Mouse (Mus musculus) adrenal gland, postnatal 36 days (tissue): ENCODE results near the gene Efcab6. TPM values are rescaled to one million over a fixed set of nuclear protein-coding genes. Genes with fewer than 3 reads are reported as not detected.
A peak's percentile ranks its signal among the peaks of the same experiment; 100 is the strongest.

Source experiments
- DNase-seq, 2 experiments: peaks; one replicate each; pipeline ENCODE4 v3.0.0; 2021; ENCODE audit warnings: mixed read lengths in 1 of 2
- total RNA-seq, 2 experiments: library from RNA; stranded (reverse); gene quantifications; 2 replicates each; pipeline ENCODE4 v1.2.3; 2021

Gene Efcab6
- total RNA-seq, 2 experiments from 2014 or later: not detected

- DNase-seq: no peak
These were observed 93.0 kb downstream of the Efcab6 start for GRCm38 (mm10) chr15:83972206-83972605.

- DNase-seq: no peak
These were observed 97.4 kb downstream of the Efcab6 start for GRCm38 (mm10) chr15:83967802-83968201.

GRCm38 (mm10) chr15:83965126-83965525 lies 100.1 kb downstream of the Efcab6 start:
- no peak for DNase-seq

- no peak for DNase-seq
These were observed 106.8 kb downstream of the Efcab6 start for GRCm38 (mm10) chr15:83958376-83958775.

GRCm38 (mm10) chr15:83956996-83957395 lies 108.2 kb downstream of the Efcab6 start:
- DNase-seq: no peak

- no peak for DNase-seq
These were observed 109.1 kb downstream of the Efcab6 start for GRCm38 (mm10) chr15:83955948-83956707.

GRCm38 (mm10) chr15:83949729-83950491 lies 115.3 kb downstream of the Efcab6 start:
- no peak for DNase-seq

- no peak for DNase-seq
These were observed 125.5 kb downstream of the Efcab6 start for GRCm38 (mm10) chr15:83939703-83940102.

- DNase-seq: no peak
These were observed 126.7 kb downstream of the Efcab6 start for GRCm38 (mm10) chr15:83938466-83938865.

GRCm38 (mm10) chr15:83936506-83936905 lies 128.7 kb downstream of the Efcab6 start:
- DNase-seq: no peak

GRCm38 (mm10) chr15:83934816-83935215 lies 130.4 kb downstream of the Efcab6 start:
- no peak for DNase-seq

GRCm38 (mm10) chr15:83925338-83925737 lies 139.8 kb downstream of the Efcab6 start:
- no peak for DNase-seq

GRCm38 (mm10) chr15:83924656-83925055 lies 140.5 kb downstream of the Efcab6 start:
- peak; percentile 15 to 47 for DNase-seq

GRCm38 (mm10) chr15:83915376-83915775 lies 149.8 kb downstream of the Efcab6 start:
- DNase-seq: no peak

- DNase-seq: no peak
These were observed 152.0 kb downstream of the Efcab6 start for GRCm38 (mm10) chr15:83913028-83913714.

- DNase-seq: no peak
These were observed 158.7 kb downstream of the Efcab6 start for GRCm38 (mm10) chr15:83906472-83906871.

GRCm38 (mm10) chr15:83897286-83897685 lies 167.9 kb downstream of the Efcab6 start:
- peak; percentile 44 to 51 for DNase-seq

GRCm38 (mm10) chr15:83896011-83896410 lies 169.2 kb downstream of the Efcab6 start:
- DNase-seq: no peak

GRCm38 (mm10) chr15:83894261-83894660 lies 170.9 kb downstream of the Efcab6 start:
- DNase-seq: peak in 1 of 2 experiments; percentile 14

GRCm38 (mm10) chr15:83892871-83893270 lies 172.3 kb downstream of the Efcab6 start:
- DNase-seq: no peak

- DNase-seq: no peak
These were observed 180.9 kb downstream of the Efcab6 start for GRCm38 (mm10) chr15:83884291-83884690.

GRCm38 (mm10) chr15:83883821-83884220 lies 181.4 kb downstream of the Efcab6 start:
- no peak for DNase-seq

- DNase-seq: peak; percentile 58 to 71
These were observed 185.3 kb downstream of the Efcab6 start for GRCm38 (mm10) chr15:83879845-83880244.
